Mouse (Mus musculus) neural tube, embryonic 14.5 days (tissue): ENCODE measurements around the gene Hist1h3f. TPM values are rescaled to one million over a fixed set of nuclear protein-coding genes. Genes with fewer than 3 reads are reported as not detected.

Source experiments
- ATAC-seq: fragments of 200-750 bp; cut with Nextera tagmentation; 2 replicates; pipeline ENCODE4 v1.8.0; 2017; ENCODE audit warnings: low read depth, mild to moderate bottlenecking, moderate TSS enrichment, moderate library complexity
- H3K27ac ChIP-seq: fragments of 300-500 bp; sonication (generic); 2 replicates; pipeline ENCODE4 v1.5.1; 2014; ENCODE audit warnings: low read depth, mild to moderate bottlenecking, control low read depth, low read length, moderate library complexity, mixed read lengths
- H3K27me3 ChIP-seq: fragments of 300-500 bp; sonication (generic); 2 replicates; pipeline ENCODE4 v1.6.1; 2014; ENCODE audit warnings: low read length; ENCODE audit not compliant: control insufficient read depth, insufficient read depth
- H3K36me3 ChIP-seq: fragments of 300-500 bp; sonication (generic); 2 replicates; pipeline ENCODE4 v1.6.1; 2014; ENCODE audit warnings: low read length, mixed read lengths; ENCODE audit not compliant: control insufficient read depth, insufficient read depth
- H3K4me1 ChIP-seq: fragments of 300-500 bp; sonication (generic); 2 replicates; pipeline ENCODE4 v1.6.1; 2014; ENCODE audit warnings: low read length; ENCODE audit not compliant: control insufficient read depth, insufficient read depth
- H3K4me2 ChIP-seq: fragments of 300-500 bp; sonication (generic); 2 replicates; pipeline ENCODE4 v1.6.1; 2014; ENCODE audit warnings: mild to moderate bottlenecking, low read depth, low read length, control low read depth
- H3K4me3 ChIP-seq: fragments of 300-500 bp; sonication (generic); 2 replicates; pipeline ENCODE4 v1.5.1; 2014; ENCODE audit warnings: low read depth, low read length, control low read depth, mixed read lengths
- H3K9ac ChIP-seq: fragments of 300-500 bp; sonication (generic); replicated peaks from 2 replicates; pipeline ENCODE4 v1.6.1; 2014; ENCODE audit warnings: low read depth, mild to moderate bottlenecking, control low read depth, low read length, mixed read lengths
- H3K9me3 ChIP-seq: fragments of 300-500 bp; sonication (generic); 2 replicates; pipeline ENCODE4 v1.6.1; 2016; ENCODE audit warnings: low read length; ENCODE audit not compliant: control insufficient read depth
- WGBS: fragments of 180-500 bp; shearing (Covaris S2); extraction: QIAGEN DNeasy Blood & Tissue Kit; methylation state at CpG from one replicate; pipeline ENCODE4 v1.1.7; 2014; 5-methylcytosine and 5-hydroxymethylcytosine counted together
- polyA plus RNA-seq: library from polyadenylated mRNA; unstranded; fragments of >200 nt; fragmentation: Nextera tagmentation; extraction: Ambion mirVana; gene quantifications from 2 replicates; pipeline ENCODE4 v1.2.1, GENCODE M21; 2014

Hist1h3f gene
- polyA plus RNA-seq, 1 experiment from 2014 or later = not detected

GRCm38 (mm10) chr13:23515826-23516620 is 27.8 kb upstream of the Hist1h3f start:
- Histone ChIP-seq H3K36me3 (no peaks in the 10 kb centered on the region), H3K27ac (no peak overlapping the region), H3K9ac (0 out of 2 replicates have a peak overlapping the region, but pooled peaks have one; percentile 16), H3K4me3 (peak overlapping the region; percentile 39), H3K27me3 (no peaks in the 10 kb centered on the region), H3K4me1 (peaks cover 4% of the 10 kb centered on the region; the same call in 1 of the 2 replicates), H3K9me3 (no peaks in the 10 kb centered on the region), H3K4me2 (peak overlapping the region; percentile 60)
- ATAC-seq = no peak
- 55% methylated on average over 15 of the region's 15 CpGs for WGBS

- Histone ChIP-seq H3K27ac (no peak overlapping the region), H3K4me1 (peaks cover 4% of the 10 kb centered on the region; the same call in 1 of the 2 replicates), H3K9me3 (no peaks in the 10 kb centered on the region), H3K36me3 (no peaks in the 10 kb centered on the region), H3K4me2 (peak overlapping the region; percentile 63), H3K4me3 (peak overlapping the region; percentile 39), H3K27me3 (no peaks in the 10 kb centered on the region), H3K9ac (no peak overlapping the region)
- peak; percentile 86 for ATAC-seq
- WGBS = under 1% methylated on average over 19 of the region's 19 CpGs
Observed at GRCm38 (mm10) chr13:23516822-23517602, 26.8 kb upstream of the Hist1h3f start.

GRCm38 (mm10) chr13:23517603-23518294 is 26.1 kb upstream of the Hist1h3f start:
- Histone ChIP-seq H3K4me2 (peak overlapping the region; percentile 63), H3K4me3 (peak overlapping the region; percentile 39), H3K36me3 (no peaks in the 10 kb centered on the region), H3K4me1 (peaks cover 4% of the 10 kb centered on the region; the same call in 1 of the 2 replicates), H3K9ac (no peak overlapping the region), H3K27me3 (no peaks in the 10 kb centered on the region), H3K27ac (no peak overlapping the region), H3K9me3 (no peaks in the 10 kb centered on the region)
- ATAC-seq = peak; percentile 93
- WGBS = under 1% methylated on average over 27 of the region's 27 CpGs

GRCm38 (mm10) chr13:23518295-23518603 is 25.6 kb upstream of the Hist1h3f start:
- no peak for ATAC-seq
- Histone ChIP-seq H3K4me2 (peak overlapping the region; percentile 63), H3K27me3 (no peaks in the 10 kb centered on the region), H3K4me1 (peaks cover 4% of the 10 kb centered on the region; the same call in 1 of the 2 replicates), H3K9ac (no peak overlapping the region), H3K9me3 (no peaks in the 10 kb centered on the region), H3K27ac (no peak overlapping the region), H3K4me3 (peak overlapping the region; percentile 39), H3K36me3 (no peaks in the 10 kb centered on the region)
- under 1% methylated on average over 6 of the region's 6 CpGs for WGBS

GRCm38 (mm10) chr13:23518885-23519284 is 25.0 kb upstream of the Hist1h3f start:
- Histone ChIP-seq H3K27ac (no peak overlapping the region), H3K9ac (no peak overlapping the region), H3K27me3 (no peaks in the 10 kb centered on the region), H3K4me1 (peaks cover 4% of the 10 kb centered on the region; the same call in 1 of the 2 replicates), H3K4me2 (peak overlapping the region; percentile 61), H3K36me3 (no peaks in the 10 kb centered on the region), H3K9me3 (no peaks in the 10 kb centered on the region), H3K4me3 (peak overlapping the region; percentile 39)
- WGBS = under 1% methylated on average over 6 of the region's 6 CpGs
- ATAC-seq = peak; percentile 47

DNA sequence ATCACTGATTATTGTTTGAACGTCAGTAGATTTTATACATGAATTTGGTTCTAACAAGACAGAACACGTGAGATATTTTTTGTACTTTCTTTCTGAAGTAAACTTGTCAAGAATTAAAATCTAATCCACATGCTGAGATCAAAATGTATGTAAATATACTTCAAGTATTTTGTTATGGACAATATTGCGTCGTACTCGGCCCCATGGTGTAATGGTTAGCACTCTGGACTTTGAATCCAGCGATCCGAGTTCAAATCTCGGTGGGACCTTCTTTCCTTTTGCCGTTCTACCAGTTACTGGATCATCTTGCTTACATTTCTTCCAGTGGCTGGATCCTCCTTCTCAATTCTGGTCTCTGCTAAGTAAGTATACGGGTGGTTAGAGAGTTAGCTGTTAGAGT is 24.4 kb upstream of the Hist1h3f start:
- under 1% methylated on average over 10 of the region's 10 CpGs for WGBS

GRCm38 (mm10) chr13:23521703-23522102 is 22.1 kb upstream of the Hist1h3f start:
- Histone ChIP-seq H3K4me3 (no peak overlapping the region), H3K27me3 (no peaks in the 10 kb centered on the region), H3K9ac (no peak overlapping the region), H3K4me2 (no peak overlapping the region), H3K9me3 (no peaks in the 10 kb centered on the region), H3K36me3 (no peaks in the 10 kb centered on the region), H3K27ac (no peak overlapping the region), H3K4me1 (no peaks in the 10 kb centered on the region)
- 2% methylated on average over 14 of the region's 14 CpGs for WGBS
- no peak for ATAC-seq

More for the DNA sequence above, 24.4 kb upstream of the Hist1h3f start:
- Histone ChIP-seq H3K9me3 (no peaks in the 10 kb centered on the region), H3K4me1 (peaks cover 4% of the 10 kb centered on the region; the same call in 1 of the 2 replicates), H3K4me2 (peak overlapping the region; percentile 61), H3K9ac (no peak overlapping the region), H3K36me3 (no peaks in the 10 kb centered on the region), H3K4me3 (peak overlapping the region; percentile 39), H3K27ac (no peak overlapping the region), H3K27me3 (no peaks in the 10 kb centered on the region)
- ATAC-seq = peak; percentile 47; the same call in 1 of the 2 replicates

- no peak for ATAC-seq
- WGBS = 48% methylated on average over 5 of the region's 5 CpGs
- 0 out of 2 replicates have a peak, but pooled peaks cover 4% of the 10 kb centered on the region for H3K4me1 ChIP-seq
- no peaks in the 10 kb centered on the region for H3K9me3 ChIP-seq
- H3K27ac ChIP-seq = no peak overlapping the region
- H3K9ac ChIP-seq = no peak overlapping the region
- H3K4me2 ChIP-seq = no peak overlapping the region
- no peaks in the 10 kb centered on the region for H3K27me3 ChIP-seq
- H3K36me3 ChIP-seq = no peaks in the 10 kb centered on the region
- H3K4me3 ChIP-seq = no peak overlapping the region
Observed at GRCm38 (mm10) chr13:23523976-23524375, 19.9 kb upstream of the Hist1h3f start.
